Mouse (Mus musculus): ENCODE results near the gene Tgfbr2. TPM values are rescaled to one million over a fixed set of nuclear protein-coding genes. Genes with fewer than 3 reads are reported as not detected.

Tgfbr2 gene
- total and polyA plus RNA-seq, 3 experiments, result 0.05 TPM; not detected in 2

GRCm38 (mm10) chr9:116111149-116111970 is 63.8 kb downstream of the Tgfbr2 start:
- Histone ChIP-seq H3K4me3 (ENCODE audit: low read depth, low read length) (no peak overlapping the region), H3K27me3 (ENCODE audit: insufficient read depth, low read length) (no peaks in the 10 kb centered on the region), H3K36me3 (replicated peaks) (no peaks in the 10 kb centered on the region), H3K9me3 (replicated peaks) (peaks cover 61% of the 10 kb centered on the region), H3K4me1 (ENCODE audit: insufficient read depth, low read depth, low read length) (no peaks in the 10 kb centered on the region)
- DNase-seq (ENCODE audit: low spot score), result no peak
- TF ChIP-seq TAL1 (conservative IDR thresholded peaks at IDR 0.05; ENCODE audit: low read depth, low read length) (no peak), CTCF (IDR thresholded peaks at IDR 0.05; ENCODE audit: low read depth, low read length) (no peak)
- ATAC-seq (ENCODE audit: extremely low read depth, insufficient number of reproducible peaks, low FRiP score, poor library complexity, severe bottlenecking), result no peak

GRCm38 (mm10) chr9:116108729-116109128 is 66.4 kb downstream of the Tgfbr2 start:
- TF ChIP-seq GATA1 (IDR thresholded peaks at IDR 0.05; ENCODE audit: borderline replicate concordance, low read length) (no peak), TAL1 (conservative IDR thresholded peaks at IDR 0.05; ENCODE audit: low read depth, low read length) (no peak), POLR2AphosphoS5 (IDR thresholded peaks at IDR 0.05; ENCODE audit: insufficient replicate concordance, low read depth, low read length) (no peak), CTCF (IDR thresholded peaks at IDR 0.05; ENCODE audit: low read depth, low read length) (no peak), GATA2 (IDR thresholded peaks at IDR 0.05; ENCODE audit: borderline replicate concordance, low read depth, low read length) (no peak)
- Histone ChIP-seq H3K4me1 (ENCODE audit: insufficient read depth, low read depth, low read length) (no peaks in the 10 kb centered on the region), H3K9me3 (replicated peaks) (peaks cover 66% of the 10 kb centered on the region), H3K36me3 (replicated peaks) (no peaks in the 10 kb centered on the region), H3K4me3 (ENCODE audit: low read depth, low read length) (no peak overlapping the region), H3K27me3 (ENCODE audit: insufficient read depth, low read length) (no peaks in the 10 kb centered on the region)
- no peak for ATAC-seq (ENCODE audit: extremely low read depth, insufficient number of reproducible peaks, low FRiP score, poor library complexity, severe bottlenecking)
- no peak for DNase-seq (ENCODE audit: low spot score)

DNA sequence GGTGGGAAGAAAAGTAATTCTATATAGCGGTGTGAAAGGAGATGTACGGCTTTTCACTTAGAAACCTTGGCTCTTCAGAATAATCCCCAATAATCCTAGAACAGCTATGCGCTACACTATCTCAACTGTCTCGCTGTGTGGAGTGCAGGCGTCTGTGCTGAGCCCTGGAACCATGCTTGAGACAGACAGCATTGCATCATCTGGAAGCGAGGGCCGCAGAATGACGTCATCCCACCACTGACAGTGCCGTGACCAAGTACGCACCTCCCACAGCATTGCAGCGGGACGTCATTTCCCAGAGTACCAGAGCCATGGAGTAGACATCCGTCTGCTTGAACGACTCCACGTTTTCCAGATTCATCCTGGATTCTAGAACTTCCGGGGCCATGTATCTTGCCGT is 70.4 kb downstream of the Tgfbr2 start:
- no peaks in the 10 kb centered on the region for H3K36me3 ChIP-seq (replicated peaks)
- H3K27me3 ChIP-seq (ENCODE audit: insufficient read depth, low read length), result no peaks in the 10 kb centered on the region
- TF ChIP-seq GATA2 (IDR thresholded peaks at IDR 0.05; ENCODE audit: borderline replicate concordance, low read depth, low read length) (no peak), CTCF (IDR thresholded peaks at IDR 0.05; ENCODE audit: low read depth, low read length) (no peak), GATA1 (IDR thresholded peaks at IDR 0.05; ENCODE audit: borderline replicate concordance, low read length) (no peak), TAL1 (conservative IDR thresholded peaks at IDR 0.05; ENCODE audit: low read depth, low read length) (no peak), POLR2AphosphoS5 (IDR thresholded peaks at IDR 0.05; ENCODE audit: insufficient replicate concordance, low read depth, low read length) (no peak)
- ATAC-seq (ENCODE audit: extremely low read depth, insufficient number of reproducible peaks, low FRiP score, poor library complexity, severe bottlenecking) (no peak), DNase-seq (ENCODE audit: low spot score) (no peak)
- H3K4me1 ChIP-seq (ENCODE audit: insufficient read depth, low read depth, low read length), result no peaks in the 10 kb centered on the region
- no peak overlapping the region; the same call in 1 of the 2 replicates for H3K4me3 ChIP-seq (ENCODE audit: low read depth, low read length)
- peaks cover 64% of the 10 kb centered on the region for H3K9me3 ChIP-seq (replicated peaks)

- TF ChIP-seq TAL1 (conservative IDR thresholded peaks at IDR 0.05; ENCODE audit: low read depth, low read length) (no peak), GATA2 (IDR thresholded peaks at IDR 0.05; ENCODE audit: borderline replicate concordance, low read depth, low read length) (no peak), GATA1 (IDR thresholded peaks at IDR 0.05; ENCODE audit: borderline replicate concordance, low read length) (no peak), POLR2AphosphoS5 (IDR thresholded peaks at IDR 0.05; ENCODE audit: insufficient replicate concordance, low read depth, low read length) (no peak), CTCF (IDR thresholded peaks at IDR 0.05; ENCODE audit: low read depth, low read length) (no peak)
- ATAC-seq (ENCODE audit: extremely low read depth, insufficient number of reproducible peaks, low FRiP score, poor library complexity, severe bottlenecking), result no peak
- no peak for DNase-seq (ENCODE audit: low spot score)
- no peak overlapping the region for H3K4me3 ChIP-seq (ENCODE audit: low read depth, low read length)
- no peaks in the 10 kb centered on the region for H3K36me3 ChIP-seq (replicated peaks)
- no peaks in the 10 kb centered on the region for H3K4me1 ChIP-seq (ENCODE audit: insufficient read depth, low read depth, low read length)
- peaks cover 75% of the 10 kb centered on the region for H3K9me3 ChIP-seq (replicated peaks)
- H3K27me3 ChIP-seq (ENCODE audit: insufficient read depth, low read length), result no peaks in the 10 kb centered on the region
Observed at GRCm38 (mm10) chr9:116101842-116102241, 73.3 kb downstream of the Tgfbr2 start.

DNA sequence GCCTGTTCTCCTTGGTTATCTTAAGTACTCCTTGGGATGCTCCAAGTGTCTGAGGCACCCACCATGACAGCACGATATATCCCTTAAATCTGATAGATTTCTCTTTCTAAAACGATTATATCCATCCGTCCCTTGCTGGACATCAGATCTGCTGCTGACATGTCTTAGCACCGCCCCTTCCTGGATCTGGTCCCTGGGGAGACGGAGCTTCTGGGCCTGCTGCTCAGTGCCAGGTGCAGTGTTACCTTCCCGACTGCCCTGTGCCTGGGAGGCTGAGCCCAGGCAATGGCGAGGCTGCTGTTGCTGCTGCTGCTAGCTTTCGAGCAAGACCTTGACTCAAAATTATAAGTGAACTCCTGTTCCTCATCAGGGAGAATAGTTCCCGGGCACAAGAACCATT is 75.1 kb downstream of the Tgfbr2 start:
- Histone ChIP-seq H3K27me3 (ENCODE audit: insufficient read depth, low read length) (no peaks in the 10 kb centered on the region), H3K4me1 (ENCODE audit: insufficient read depth, low read depth, low read length) (no peaks in the 10 kb centered on the region), H3K36me3 (replicated peaks) (no peaks in the 10 kb centered on the region), H3K9me3 (replicated peaks) (peaks cover 81% of the 10 kb centered on the region), H3K4me3 (ENCODE audit: low read depth, low read length) (no peak overlapping the region)
- no peak for TF ChIP-seq GATA2 (IDR thresholded peaks at IDR 0.05; ENCODE audit: borderline replicate concordance, low read depth, low read length)
- no peak for TF ChIP-seq GATA1 (IDR thresholded peaks at IDR 0.05; ENCODE audit: borderline replicate concordance, low read length)
- TF ChIP-seq TAL1 (conservative IDR thresholded peaks at IDR 0.05; ENCODE audit: low read depth, low read length), result no peak
- TF ChIP-seq CTCF (IDR thresholded peaks at IDR 0.05; ENCODE audit: low read depth, low read length), result no peak
- TF ChIP-seq POLR2AphosphoS5 (IDR thresholded peaks at IDR 0.05; ENCODE audit: insufficient replicate concordance, low read depth, low read length), result no peak
- DNase-seq (ENCODE audit: low spot score) (no peak), ATAC-seq (ENCODE audit: extremely low read depth, insufficient number of reproducible peaks, low FRiP score, poor library complexity, severe bottlenecking) (no peak)

DNA sequence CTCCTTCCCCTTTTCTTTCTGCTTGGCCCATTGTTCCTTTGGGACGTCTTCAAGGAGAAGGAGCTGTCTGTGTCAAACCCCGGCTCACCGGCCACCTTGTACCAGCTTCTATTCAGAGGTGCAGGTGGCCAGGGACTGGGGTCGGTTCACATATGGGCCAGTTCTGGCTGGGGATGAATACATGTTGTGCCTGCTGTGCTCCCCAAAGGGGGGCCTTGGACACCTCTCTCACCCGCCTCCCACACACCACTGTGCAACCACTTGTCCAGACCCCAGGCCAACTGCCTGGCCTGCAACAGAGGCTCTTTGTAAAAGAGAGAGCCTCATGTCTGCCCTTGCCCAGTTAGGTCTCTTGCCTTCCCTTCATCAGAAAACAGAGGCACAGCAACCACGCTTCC is 75.6 kb downstream of the Tgfbr2 start:
- H3K9me3 ChIP-seq (replicated peaks), result peaks cover 78% of the 10 kb centered on the region
- DNase-seq (ENCODE audit: low spot score) (no peak), ATAC-seq (ENCODE audit: extremely low read depth, insufficient number of reproducible peaks, low FRiP score, poor library complexity, severe bottlenecking) (no peak)
- no peaks in the 10 kb centered on the region for H3K36me3 ChIP-seq (replicated peaks)
- H3K4me3 ChIP-seq (ENCODE audit: low read depth, low read length), result no peak overlapping the region
- no peaks in the 10 kb centered on the region for H3K4me1 ChIP-seq (ENCODE audit: insufficient read depth, low read depth, low read length)
- TF ChIP-seq POLR2AphosphoS5 (IDR thresholded peaks at IDR 0.05; ENCODE audit: insufficient replicate concordance, low read depth, low read length) (no peak), TAL1 (conservative IDR thresholded peaks at IDR 0.05; ENCODE audit: low read depth, low read length) (no peak), GATA1 (IDR thresholded peaks at IDR 0.05; ENCODE audit: borderline replicate concordance, low read length) (no peak), GATA2 (IDR thresholded peaks at IDR 0.05; ENCODE audit: borderline replicate concordance, low read depth, low read length) (no peak), CTCF (IDR thresholded peaks at IDR 0.05; ENCODE audit: low read depth, low read length) (no peak)
- H3K27me3 ChIP-seq (ENCODE audit: insufficient read depth, low read length), result no peaks in the 10 kb centered on the region
